Mouse (Mus musculus): ENCODE data around the gene Dntt.

GRCm38 (mm10) chr19:41015951-41016716 is 12.9 kb upstream of the Dntt start:
- TF ChIP-seq CTCF (IDR thresholded peaks at IDR 0.05; ENCODE audit: low read depth, low read length) (peak; percentile 55), POLR2AphosphoS5 (IDR thresholded peaks at IDR 0.05; ENCODE audit: insufficient replicate concordance, low read depth, low read length) (no peak), TAL1 (conservative IDR thresholded peaks at IDR 0.05; ENCODE audit: low read depth, low read length) (no peak), GATA1 (IDR thresholded peaks at IDR 0.05; ENCODE audit: borderline replicate concordance, low read length) (no peak), GATA2 (IDR thresholded peaks at IDR 0.05; ENCODE audit: borderline replicate concordance, low read depth, low read length) (no peak)

Measured in G1E (cell line).